Mouse (Mus musculus) megakaryocyte-erythroid progenitor cell, adult 5 weeks (primary cell): Measurements from ENCODE around the gene Pifo. TPM values are rescaled to one million over a fixed set of nuclear protein-coding genes. Genes with fewer than 3 reads are reported as not detected.

Source experiments
- polyA plus RNA-seq: library from polyadenylated mRNA; stranded (reverse); fragments of >175 nt; gene quantifications from 2 replicates; pipeline ENCODE4 v1.2.3, GENCODE M21; 2012

Pifo gene
- polyA plus RNA-seq: not detected in 2 replicates

GRCm38 (mm10) chr3:106014546-106014945, at the start of gene Pifo:
Gene Pifo, minus strand, starts transcription at chr3:106014646.

GRCm38 (mm10) chr3:106032781-106033180, 18.3 kb upstream of the Pifo start, which contains the start of gene Chil5:
Gene Chil5, minus strand, starts transcription at chr3:106032814.

GRCm38 (mm10) chr3:105973411-105973810, 41.0 kb downstream of the Pifo start, which contains the start of gene Ovgp1:
Gene Ovgp1, plus strand, starts transcription at chr3:105973711.

DNA sequence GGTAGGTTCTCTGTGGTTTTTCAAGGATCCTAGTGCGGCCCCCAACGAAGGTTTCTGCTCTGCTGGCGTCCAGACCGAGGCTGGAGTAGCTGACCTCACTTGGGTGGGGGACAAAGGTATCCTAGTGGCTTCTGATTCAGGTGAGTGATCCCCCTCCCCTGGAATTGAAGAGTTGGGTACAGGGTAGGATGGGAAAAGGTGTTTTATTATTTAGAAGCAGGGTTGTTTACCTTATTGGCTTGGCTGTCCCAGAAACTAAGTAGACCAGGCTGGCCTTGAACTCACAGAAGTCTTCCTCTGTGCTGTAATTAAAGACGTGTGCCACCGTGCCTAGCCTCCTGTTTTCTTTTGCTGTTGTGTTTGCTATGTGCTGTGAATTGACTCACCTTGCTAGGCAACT, 54.4 kb downstream of the Pifo start, which contains the start of gene Atp5f1:
Atp5f1 (minus strand) TSS at position 101 of the 400 bp plus-strand sequence.

GRCm38 (mm10) chr3:105958974-105959580, 55.4 kb downstream of the Pifo start, which contains the start of gene Wdr77:
Gene Wdr77, plus strand, starts transcription at chr3:105959369.

Other genes with a start within 250 kb of the Pifo start
- gene Rap1a, start 213.3 kb downstream of the Pifo start, polyA plus RNA-seq: 15.3 and 17.3 TPM in 2 replicates
- gene Adora3, start 143.8 kb downstream of the Pifo start, polyA plus RNA-seq: not detected in 2 replicates
- not detected in 2 replicates for gene Tmigd3, start 143.7 kb downstream of the Pifo start, polyA plus RNA-seq
- 2.2 and 2.3 TPM in 2 replicates for gene I830077J02Rik, start 82.0 kb downstream of the Pifo start, polyA plus RNA-seq
- gene Wdr77, start 55.3 kb downstream of the Pifo start, polyA plus RNA-seq: 55.2 and 69.0 TPM in 2 replicates
- 98.9 and 131 TPM in 2 replicates for gene Atp5f1, start 54.5 kb downstream of the Pifo start, polyA plus RNA-seq
- gene Ovgp1, start 40.9 kb downstream of the Pifo start, polyA plus RNA-seq: 0.68 and 1.9 TPM in 2 replicates
- gene Chil5, start 18.2 kb upstream of the Pifo start, polyA plus RNA-seq: not detected in 2 replicates
- 0.05 TPM in 1 of 2 replicates, not detected in the other for gene Chia1, start 98.6 kb upstream of the Pifo start, polyA plus RNA-seq
- gene Chil3, start 152.9 kb upstream of the Pifo start, polyA plus RNA-seq: 8.9 and 10.9 TPM in 2 replicates
- gene Chil4, start 204.9 kb upstream of the Pifo start, polyA plus RNA-seq: not detected in 2 replicates